Mouse (Mus musculus) left cerebral cortex, adult 9 months (tissue): ENCODE measurements around the gene Cpne6.
A peak's percentile ranks its signal among the peaks of the same experiment; 100 is the strongest.

Source experiments
- DNase-seq, 2 experiments: peaks; one replicate each; pipeline ENCODE4 v3.0.0; 2022; ENCODE audit warnings: low spot score in 2 of 2

The Cpne6 gene

GRCm38 (mm10) chr14:55497449-55497821, 12.8 kb upstream of the Cpne6 start:
- DNase-seq = peak in 1 of 2 experiments; percentile 85

- DNase-seq = no peak
These were observed 4.6 kb upstream of the Cpne6 start for GRCm38 (mm10) chr14:55505612-55506011.

GRCm38 (mm10) chr14:55507801-55508200, 2.4 kb upstream of the Cpne6 start:
- DNase-seq = no peak

GRCm38 (mm10) chr14:55509540-55509939, 705 bp upstream of the Cpne6 start:
- DNase-seq = no peak

GRCm38 (mm10) chr14:55511037-55511436, 792 bp downstream of the Cpne6 start:
- DNase-seq = peak in 1 of 2 experiments; percentile 75

GRCm38 (mm10) chr14:55513927-55514326, 3.7 kb downstream of the Cpne6 start:
- no peak for DNase-seq

GRCm38 (mm10) chr14:55515846-55516245, 5.6 kb downstream of the Cpne6 start:
- no peak for DNase-seq

- DNase-seq = peak in 1 of 2 experiments; percentile 81
These were observed 8.7 kb downstream of the Cpne6 start for GRCm38 (mm10) chr14:55518897-55519296.

GRCm38 (mm10) chr14:55519604-55520003, 9.4 kb downstream of the Cpne6 start:
- no peak for DNase-seq

- DNase-seq = no peak
These were observed 10.5 kb downstream of the Cpne6 start for GRCm38 (mm10) chr14:55520451-55521361.

GRCm38 (mm10) chr14:55524062-55524461, 13.8 kb downstream of the Cpne6 start:
- no peak for DNase-seq

GRCm38 (mm10) chr14:55524785-55525184, 14.5 kb downstream of the Cpne6 start, which contains the start of gene Nrl:
Gene Nrl (minus strand): TSS chr14:55524981.
- no peak for DNase-seq

- no peak for DNase-seq
These were observed 16.4 kb downstream of the Cpne6 start for GRCm38 (mm10) chr14:55526674-55527073.

- DNase-seq = no peak
These were observed 17.7 kb downstream of the Cpne6 start for GRCm38 (mm10) chr14:55527940-55528339.

- peak in 1 of 2 experiments; percentile 40 for DNase-seq
These were observed 26.0 kb downstream of the Cpne6 start for GRCm38 (mm10) chr14:55536116-55536745.

- DNase-seq = peak in 1 of 2 experiments; percentile 80
These were observed 30.0 kb downstream of the Cpne6 start, which contains the start of gene Pck2 for GRCm38 (mm10) chr14:55540067-55540786. Gene Pck2 (plus strand): TSS chr14:55540266.

GRCm38 (mm10) chr14:55540787-55541321, 30.6 kb downstream of the Cpne6 start:
- peak in 1 of 2 experiments; percentile 74 for DNase-seq

- no peak for DNase-seq
These were observed 32.0 kb downstream of the Cpne6 start for GRCm38 (mm10) chr14:55542268-55542667.

GRCm38 (mm10) chr14:55544334-55544733, 34.1 kb downstream of the Cpne6 start:
- no peak for DNase-seq

GRCm38 (mm10) chr14:55550191-55550590, 39.9 kb downstream of the Cpne6 start:
- no peak for DNase-seq

GRCm38 (mm10) chr14:55551347-55551746, 41.1 kb downstream of the Cpne6 start:
- DNase-seq = no peak

- no peak for DNase-seq
These were observed 41.5 kb downstream of the Cpne6 start for GRCm38 (mm10) chr14:55551794-55552193.
